Mouse (Mus musculus): Measurements from ENCODE around the gene Zdhhc7. TPM values are rescaled to one million over a fixed set of nuclear protein-coding genes. Genes with fewer than 3 reads are reported as not detected.

The Zdhhc7 gene
- polyA plus RNA-seq, 1 experiment from 2014 or later, result 30.2 TPM

DNA sequence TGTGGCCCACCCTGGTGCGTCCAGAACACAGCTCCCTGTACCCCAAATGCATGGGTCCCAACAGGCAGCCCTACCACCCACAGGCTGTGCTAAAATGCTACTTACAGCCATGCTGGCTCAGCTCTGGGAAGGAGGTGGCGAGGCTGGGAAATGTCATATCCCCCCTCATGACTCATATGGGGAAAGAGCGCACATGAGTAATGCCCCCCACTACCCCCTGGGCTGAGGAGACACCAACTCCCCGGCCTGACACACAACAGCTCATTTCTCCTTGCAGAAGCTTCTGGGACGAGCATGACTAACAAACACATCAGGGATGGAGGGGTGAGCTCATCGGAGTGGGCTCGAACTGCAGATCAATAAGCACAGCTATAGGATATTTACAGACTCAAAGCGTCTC is 35.7 kb downstream of the Zdhhc7 start:
- H3K4me2 ChIP-seq (replicated peaks), result no peak overlapping the region
- no peaks in the 10 kb centered on the region for H3K27me3 ChIP-seq
- 89% methylated on average over 8 of the region's 8 CpGs for WGBS
- H3K9ac ChIP-seq (replicated peaks), result no peak overlapping the region
- no peaks in the 10 kb centered on the region for H3K36me3 ChIP-seq
- H3K27ac ChIP-seq, result no peak overlapping the region
- H3K4me1 ChIP-seq (replicated peaks), result no peaks in the 10 kb centered on the region
- H3K9me3 ChIP-seq, result no peaks in the 10 kb centered on the region
- no peak overlapping the region for H3K4me3 ChIP-seq (replicated peaks)
- no peak for ATAC-seq

DNA sequence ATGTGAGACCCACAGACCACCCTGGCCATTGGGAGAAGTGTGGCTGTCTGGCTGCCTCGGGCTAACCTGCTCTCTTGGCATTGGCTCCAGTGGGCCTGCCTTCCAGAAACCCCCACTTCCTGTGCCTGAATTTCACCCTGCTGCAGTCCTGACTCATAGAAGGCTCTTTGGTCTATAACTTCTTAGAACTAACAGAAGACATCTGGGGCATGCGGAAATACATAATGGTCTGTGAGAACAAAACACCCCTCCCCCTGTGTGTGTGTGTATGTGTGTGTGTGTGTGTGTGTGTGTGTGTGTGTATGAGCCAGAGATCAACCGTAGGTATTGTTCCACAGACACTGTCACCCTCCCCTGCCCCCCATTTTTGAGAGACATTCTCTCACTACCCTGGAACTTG is 38.0 kb downstream of the Zdhhc7 start:
- Histone ChIP-seq H3K27ac (no peak overlapping the region), H3K4me2 (replicated peaks) (no peak overlapping the region), H3K27me3 (no peaks in the 10 kb centered on the region), H3K9ac (replicated peaks) (no peak overlapping the region), H3K4me1 (replicated peaks) (no peaks in the 10 kb centered on the region), H3K4me3 (replicated peaks) (no peak overlapping the region), H3K36me3 (no peaks in the 10 kb centered on the region), H3K9me3 (no peaks in the 10 kb centered on the region)
- no peak for ATAC-seq
- WGBS, result 75% methylated on average over 3 of the region's 3 CpGs

- H3K27ac ChIP-seq, result no peak overlapping the region
- no peak overlapping the region for H3K4me2 ChIP-seq (replicated peaks)
- no peaks in the 10 kb centered on the region for H3K36me3 ChIP-seq
- no peak overlapping the region for H3K9ac ChIP-seq (replicated peaks)
- no peaks in the 10 kb centered on the region for H3K27me3 ChIP-seq
- no peaks in the 10 kb centered on the region for H3K4me1 ChIP-seq (replicated peaks)
- 90% methylated on average over 14 of the region's 14 CpGs for WGBS
- H3K9me3 ChIP-seq, result no peaks in the 10 kb centered on the region
- no peak for ATAC-seq
- no peak overlapping the region for H3K4me3 ChIP-seq (replicated peaks)
Measured at GRCm38 (mm10) chr8:120062742-120063141, 38.5 kb downstream of the Zdhhc7 start.

DNA sequence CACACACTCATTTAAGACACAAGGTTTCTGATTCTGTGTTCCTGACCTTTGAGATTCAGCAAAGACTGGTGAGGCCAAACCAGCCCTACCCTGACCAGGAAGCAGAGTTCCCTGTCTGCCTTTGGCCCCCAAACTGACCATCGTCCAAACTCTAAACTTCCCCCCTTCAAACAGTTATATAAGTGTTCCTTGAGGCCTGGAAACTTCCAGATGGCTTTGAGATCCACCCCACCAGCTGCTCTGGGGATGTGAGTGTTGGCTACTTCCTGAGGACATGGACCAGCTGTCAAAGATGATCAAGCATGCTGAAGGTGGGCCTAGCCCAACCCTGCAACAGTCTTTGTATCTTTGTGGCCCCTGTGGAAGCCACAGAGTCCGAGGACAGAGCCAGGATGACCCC is 44.2 kb downstream of the Zdhhc7 start:
- no peak for ATAC-seq
- H3K4me2 ChIP-seq (replicated peaks), result no peak overlapping the region
- peaks cover 6% of the 10 kb centered on the region; the same call in 1 of the 2 replicates for H3K9me3 ChIP-seq
- H3K9ac ChIP-seq (replicated peaks), result no peak overlapping the region
- no peaks in the 10 kb centered on the region for H3K27me3 ChIP-seq
- H3K36me3 ChIP-seq, result no peaks in the 10 kb centered on the region
- WGBS, result 76% methylated on average over 2 of the region's 2 CpGs
- H3K27ac ChIP-seq, result no peak overlapping the region
- no peak overlapping the region for H3K4me3 ChIP-seq (replicated peaks)
- no peaks in the 10 kb centered on the region for H3K4me1 ChIP-seq (replicated peaks)

- H3K36me3 ChIP-seq, result no peaks in the 10 kb centered on the region
- H3K27me3 ChIP-seq, result no peaks in the 10 kb centered on the region
- H3K4me1 ChIP-seq (replicated peaks), result no peaks in the 10 kb centered on the region
- no peak overlapping the region for H3K9ac ChIP-seq (replicated peaks)
- 90% methylated on average over 3 of the region's 3 CpGs for WGBS
- no peak overlapping the region for H3K4me2 ChIP-seq (replicated peaks)
- no peak for ATAC-seq
- no peak overlapping the region for H3K27ac ChIP-seq
- no peak overlapping the region for H3K4me3 ChIP-seq (replicated peaks)
- peaks cover 6% of the 10 kb centered on the region; the same call in 1 of the 2 replicates for H3K9me3 ChIP-seq
Measured at GRCm38 (mm10) chr8:120054833-120055232, 46.4 kb downstream of the Zdhhc7 start.

DNA sequence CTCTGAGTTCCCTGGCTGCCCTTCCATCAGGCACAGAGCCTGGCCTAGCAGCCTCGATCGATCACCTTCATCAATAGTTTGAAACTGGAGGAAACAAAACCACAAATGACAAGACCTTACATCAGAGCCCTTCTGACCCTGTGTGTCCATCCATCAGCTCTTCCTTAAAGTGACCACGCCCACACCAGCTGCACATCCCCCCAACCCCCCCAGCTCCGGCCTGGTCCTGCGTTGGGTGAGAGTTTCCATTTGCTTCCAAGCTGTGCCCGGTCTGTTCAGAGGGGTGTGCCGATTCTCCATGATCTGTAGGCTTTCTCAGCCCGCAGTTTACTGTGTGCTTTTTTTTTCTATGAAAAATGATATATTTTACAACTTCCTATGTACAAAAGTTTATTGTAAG is 49.0 kb downstream of the Zdhhc7 start:
- no peak overlapping the region for H3K9ac ChIP-seq (replicated peaks)
- no peak overlapping the region for H3K4me2 ChIP-seq (replicated peaks)
- H3K27me3 ChIP-seq, result no peaks in the 10 kb centered on the region
- ATAC-seq, result no peak
- peaks cover 6% of the 10 kb centered on the region; the same call in 1 of the 2 replicates for H3K9me3 ChIP-seq
- no peak overlapping the region for H3K4me3 ChIP-seq (replicated peaks)
- H3K36me3 ChIP-seq, result no peaks in the 10 kb centered on the region
- no peaks in the 10 kb centered on the region for H3K4me1 ChIP-seq (replicated peaks)
- 88% methylated on average over 8 of the region's 8 CpGs for WGBS
- H3K27ac ChIP-seq, result no peak overlapping the region

DNA sequence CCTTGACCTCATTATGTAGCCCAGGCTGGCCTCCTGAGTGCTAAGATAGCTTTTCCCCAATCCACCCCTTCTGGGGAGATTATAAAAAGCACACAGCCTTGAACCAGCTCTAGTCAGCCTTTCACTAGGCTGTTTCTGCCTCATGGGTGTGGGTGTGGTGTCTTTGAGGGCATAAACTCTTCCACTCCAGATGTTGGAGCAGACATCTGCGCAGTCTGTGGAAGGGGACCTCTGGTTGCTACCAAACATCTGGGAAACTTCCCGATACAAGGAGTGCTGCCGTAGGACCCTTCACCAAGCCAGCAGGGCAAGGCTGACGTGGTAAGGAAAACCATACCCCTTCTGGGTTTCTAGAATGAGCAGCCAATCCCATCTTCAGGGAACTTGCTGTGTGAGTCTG is 49.4 kb downstream of the Zdhhc7 start:
- no peak overlapping the region for H3K9ac ChIP-seq (replicated peaks)
- no peak overlapping the region for H3K4me2 ChIP-seq (replicated peaks)
- H3K4me1 ChIP-seq (replicated peaks), result 0 out of 2 replicates have a peak, but pooled peaks cover under 1% of the 10 kb centered on the region
- H3K9me3 ChIP-seq, result peaks cover 6% of the 10 kb centered on the region; the same call in 1 of the 2 replicates
- H3K27me3 ChIP-seq, result no peaks in the 10 kb centered on the region
- H3K36me3 ChIP-seq, result no peaks in the 10 kb centered on the region
- 92% methylated on average over 4 of the region's 4 CpGs for WGBS
- H3K4me3 ChIP-seq (replicated peaks), result no peak overlapping the region
- no peak overlapping the region for H3K27ac ChIP-seq
- ATAC-seq, result no peak

GRCm38 (mm10) chr8:120051006-120051405 is 50.3 kb downstream of the Zdhhc7 start:
- Histone ChIP-seq H3K27me3 (no peaks in the 10 kb centered on the region), H3K36me3 (no peaks in the 10 kb centered on the region), H3K9ac (replicated peaks) (no peak overlapping the region), H3K4me3 (replicated peaks) (no peak overlapping the region), H3K4me2 (replicated peaks) (no peak overlapping the region), H3K27ac (no peak overlapping the region), H3K9me3 (no peaks in the 10 kb centered on the region), H3K4me1 (replicated peaks) (0 out of 2 replicates have a peak, but pooled peaks cover 9% of the 10 kb centered on the region)
- ATAC-seq, result no peak
- 66% methylated on average over 4 of the region's 4 CpGs for WGBS

- no peak overlapping the region for H3K9ac ChIP-seq (replicated peaks)
- no peaks in the 10 kb centered on the region for H3K27me3 ChIP-seq
- 0 out of 2 replicates have a peak, but pooled peaks cover 10% of the 10 kb centered on the region for H3K4me1 ChIP-seq (replicated peaks)
- no peak for ATAC-seq
- H3K36me3 ChIP-seq, result no peaks in the 10 kb centered on the region
- 86% methylated on average over 10 of the region's 10 CpGs for WGBS
- no peaks in the 10 kb centered on the region for H3K9me3 ChIP-seq
- no peak overlapping the region for H3K4me3 ChIP-seq (replicated peaks)
- H3K27ac ChIP-seq, result no peak overlapping the region
- no peak overlapping the region for H3K4me2 ChIP-seq (replicated peaks)
Measured at GRCm38 (mm10) chr8:120050376-120050775, 50.9 kb downstream of the Zdhhc7 start.

DNA sequence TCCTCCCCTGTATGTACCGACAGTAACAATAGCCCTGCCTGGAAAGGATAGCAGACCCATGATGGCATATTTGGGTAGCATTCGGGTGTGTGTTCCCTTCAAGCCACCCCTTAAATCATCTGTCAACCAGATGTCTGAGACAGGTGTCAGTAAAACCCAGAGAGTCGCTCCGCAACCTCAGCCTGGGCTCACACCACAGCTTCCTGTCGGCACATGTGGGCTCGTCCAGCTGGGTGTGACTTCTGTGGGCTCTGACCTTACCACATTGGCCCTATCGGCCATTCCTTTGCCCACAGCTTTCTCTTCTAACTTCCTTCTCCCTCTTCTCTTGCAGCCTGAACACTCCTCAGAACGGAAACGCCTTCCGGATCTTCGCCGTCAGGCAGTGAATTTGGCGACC is 51.3 kb downstream of the Zdhhc7 start:
- Histone ChIP-seq H3K9ac (replicated peaks) (no peak overlapping the region), H3K27me3 (no peaks in the 10 kb centered on the region), H3K27ac (no peak overlapping the region), H3K4me1 (replicated peaks) (0 out of 2 replicates have a peak, but pooled peaks cover 10% of the 10 kb centered on the region), H3K9me3 (no peaks in the 10 kb centered on the region), H3K4me2 (replicated peaks) (no peak overlapping the region), H3K36me3 (no peaks in the 10 kb centered on the region), H3K4me3 (replicated peaks) (no peak overlapping the region)
- ATAC-seq, result no peak
- WGBS, result 92% methylated on average over 13 of the region's 13 CpGs

DNA sequence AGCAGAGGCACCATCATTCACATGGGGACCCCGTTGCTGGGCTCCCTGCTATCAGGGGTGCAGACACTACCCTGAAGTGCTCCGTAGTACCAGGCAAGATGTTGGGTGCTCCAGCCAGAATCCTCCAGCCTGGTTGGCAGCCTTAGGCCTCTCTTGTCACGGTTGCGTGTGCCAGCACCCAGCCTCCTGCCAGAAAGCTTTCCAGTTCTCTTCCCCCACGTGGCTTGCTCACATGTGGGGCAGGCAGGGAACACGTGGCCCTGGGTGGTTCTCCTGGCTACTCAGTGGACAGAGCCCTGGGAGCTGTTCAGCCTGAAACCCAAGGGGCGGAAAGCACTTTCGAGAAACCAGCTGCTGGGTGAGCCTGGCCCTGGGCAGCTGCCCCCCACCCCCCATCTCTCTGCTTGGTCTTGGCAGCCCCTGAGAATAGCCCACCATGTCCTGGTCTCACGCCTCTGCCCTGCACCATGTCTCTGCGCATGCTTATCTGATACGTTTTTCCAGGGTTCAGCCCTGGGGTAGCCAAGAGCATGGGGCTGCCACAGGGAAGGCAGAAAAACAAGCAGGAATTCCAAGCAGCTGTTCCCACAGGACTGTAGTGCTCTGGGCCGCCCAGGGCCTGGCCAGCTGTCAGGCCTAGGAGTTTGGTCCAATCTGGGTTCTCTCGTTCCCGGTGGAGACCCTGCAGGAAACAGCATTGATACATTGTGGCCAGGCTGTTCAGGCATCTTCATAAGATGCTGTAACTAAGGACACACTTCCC is 54.8 kb downstream of the Zdhhc7 start:
- no peak overlapping the region for H3K4me2 ChIP-seq (replicated peaks)
- H3K27me3 ChIP-seq, result no peaks in the 10 kb centered on the region
- H3K9ac ChIP-seq (replicated peaks), result no peak overlapping the region
- H3K36me3 ChIP-seq, result no peaks in the 10 kb centered on the region
- no peak for ATAC-seq
- 0 out of 2 replicates have a peak, but pooled peaks cover 10% of the 10 kb centered on the region for H3K4me1 ChIP-seq (replicated peaks)
- H3K4me3 ChIP-seq (replicated peaks), result no peak overlapping the region
- 69% methylated on average over 14 of the region's 14 CpGs for WGBS
- H3K9me3 ChIP-seq, result no peaks in the 10 kb centered on the region
- no peak overlapping the region for H3K27ac ChIP-seq

DNA sequence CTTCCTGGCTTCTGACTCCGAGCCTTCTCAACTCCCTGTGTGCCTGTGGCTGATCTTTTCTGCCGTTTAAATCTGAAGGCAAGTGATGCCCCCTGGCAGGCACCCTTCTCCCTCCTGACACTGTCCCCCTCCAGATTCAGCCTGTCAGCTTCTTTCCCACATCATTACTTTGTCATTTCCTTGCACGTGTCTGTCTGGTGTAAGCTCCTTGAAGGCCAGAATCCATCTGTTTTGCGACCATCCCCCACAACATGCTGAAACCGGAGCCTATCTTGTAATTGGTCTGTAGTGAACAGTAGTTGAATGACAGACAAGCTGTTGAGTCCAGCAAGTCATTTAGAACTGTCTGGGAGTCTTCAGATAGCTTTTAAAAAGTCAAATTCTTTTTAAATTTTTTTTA is 55.8 kb downstream of the Zdhhc7 start:
- H3K4me1 ChIP-seq (replicated peaks), result 0 out of 2 replicates have a peak, but pooled peaks cover 10% of the 10 kb centered on the region
- no peak overlapping the region for H3K9ac ChIP-seq (replicated peaks)
- 73% methylated on average over 5 of the region's 5 CpGs for WGBS
- H3K4me3 ChIP-seq (replicated peaks), result no peak overlapping the region
- H3K36me3 ChIP-seq, result no peaks in the 10 kb centered on the region
- no peaks in the 10 kb centered on the region for H3K27me3 ChIP-seq
- ATAC-seq, result no peak
- H3K27ac ChIP-seq, result no peak overlapping the region
- no peaks in the 10 kb centered on the region for H3K9me3 ChIP-seq
- no peak overlapping the region for H3K4me2 ChIP-seq (replicated peaks)

DNA sequence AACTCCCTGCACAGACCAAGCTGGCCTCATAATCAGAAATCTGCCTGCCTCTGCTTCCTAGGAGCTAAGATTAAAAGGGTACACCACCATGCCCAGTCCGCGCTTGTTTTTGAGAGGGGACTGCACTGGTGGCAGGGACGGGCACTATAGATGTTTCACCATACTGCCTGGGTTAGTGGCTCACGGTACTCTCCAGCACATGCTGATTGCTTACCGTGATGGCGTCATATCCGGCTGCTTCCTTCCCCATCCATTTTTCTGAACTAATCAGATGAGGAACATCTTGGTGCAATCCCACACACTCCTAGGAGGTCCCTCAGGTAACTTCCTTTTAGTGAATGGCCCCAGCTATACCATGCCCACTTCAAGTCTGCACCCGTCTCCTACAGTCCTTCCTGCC is 56.4 kb downstream of the Zdhhc7 start:
- Histone ChIP-seq H3K27ac (no peak overlapping the region), H3K4me3 (replicated peaks) (no peak overlapping the region), H3K4me1 (replicated peaks) (0 out of 2 replicates have a peak, but pooled peaks cover 10% of the 10 kb centered on the region), H3K36me3 (no peaks in the 10 kb centered on the region), H3K27me3 (no peaks in the 10 kb centered on the region), H3K9ac (replicated peaks) (no peak overlapping the region), H3K9me3 (no peaks in the 10 kb centered on the region), H3K4me2 (replicated peaks) (no peak overlapping the region)
- WGBS, result 87% methylated on average over 8 of the region's 8 CpGs
- no peak for ATAC-seq

Data from midbrain, embryonic 13.5 days (tissue).